Mouse (Mus musculus) mature B cell (primary cell): ENCODE measurements around the gene Nfe2l3.

Experiments
- in situ Hi-C: fragments of 300-500 bp; cut with MboI; formaldehyde crosslinking; loops from 2 replicates; pipeline ENCODE4 v1.14.3; 2019

Nfe2l3 gene

GRCm38 (mm10) chr6:51486076-51486710, 53.7 kb downstream of the Nfe2l3 start:
- in situ Hi-C loops, result no loop called here

- in situ Hi-C loops, result no loop called here
These were observed 54.3 kb downstream of the Nfe2l3 start for GRCm38 (mm10) chr6:51486731-51487130.

GRCm38 (mm10) chr6:51489787-51490186, 57.3 kb downstream of the Nfe2l3 start:
- in situ Hi-C loops, result no loop called here

GRCm38 (mm10) chr6:51497321-51498111, 65.0 kb downstream of the Nfe2l3 start:
- in situ Hi-C loops, result no loop called here

GRCm38 (mm10) chr6:51505671-51506070, 73.2 kb downstream of the Nfe2l3 start:
- in situ Hi-C loops, result no loop called here

GRCm38 (mm10) chr6:51507556-51507955, 75.1 kb downstream of the Nfe2l3 start:
- in situ Hi-C loops, result no loop called here
